Mouse (Mus musculus): Measurements from ENCODE around the gene Hif3a. TPM values are rescaled to one million over a fixed set of nuclear protein-coding genes. Genes with fewer than 3 reads are reported as not detected.

Hif3a gene
- polyA plus RNA-seq, 1 experiment from 2014 or later, result 5.7 TPM

GRCm38 (mm10) chr7:16993651-16994399, 68.4 kb downstream of the Hif3a start:
- DNase-seq (ENCODE audit: low spot score), result peak; percentile 93
- under 1% methylated on average over 27 of the region's 27 CpGs for WGBS
- H3K36me3 ChIP-seq (replicated peaks), result peaks cover 41% of the 10 kb centered on the region
- H3K4me1 ChIP-seq, result peaks cover 69% of the 10 kb centered on the region
- peak overlapping the region; percentile 72 for H3K4me3 ChIP-seq
- 0 out of 2 replicates have a peak, but pooled peaks cover 4% of the 10 kb centered on the region for H3K9me3 ChIP-seq
- peak overlapping the region; percentile 92 for H3K27ac ChIP-seq (replicated peaks)
- no peaks in the 10 kb centered on the region for H3K27me3 ChIP-seq (replicated peaks; ENCODE audit: low read depth, poor library complexity, severe bottlenecking)

- Histone ChIP-seq H3K4me1 (peaks cover 78% of the 10 kb centered on the region), H3K27me3 (replicated peaks; ENCODE audit: low read depth, poor library complexity, severe bottlenecking) (no peaks in the 10 kb centered on the region), H3K4me3 (peak within 1 kb of the TSS; percentile 72), H3K27ac (replicated peaks) (peak within 1 kb of the TSS; percentile 92), H3K9me3 (0 out of 2 replicates have a peak, but pooled peaks cover 4% of the 10 kb centered on the region), H3K36me3 (replicated peaks) (peaks cover 27% of the 10 kb centered on the region)
- 94% methylated on average over 5 of the region's 5 CpGs for WGBS
- DNase-seq (ENCODE audit: low spot score), result no peak
Observed at GRCm38 (mm10) chr7:16992451-16992807, 69.8 kb downstream of the Hif3a start, which contains the start of gene Ccdc8. Gene Ccdc8 (plus strand): TSS chr7:16992708.

- Histone ChIP-seq H3K4me1 (peaks cover 79% of the 10 kb centered on the region), H3K36me3 (replicated peaks) (peaks cover 21% of the 10 kb centered on the region), H3K9me3 (0 out of 2 replicates have a peak, but pooled peaks cover 4% of the 10 kb centered on the region), H3K27ac (replicated peaks) (peak overlapping the region; percentile 88), H3K27me3 (replicated peaks; ENCODE audit: low read depth, poor library complexity, severe bottlenecking) (no peaks in the 10 kb centered on the region), H3K4me3 (peak overlapping the region; percentile 37)
- WGBS, result 61% methylated on average over 18 of the region's 18 CpGs
- peak; percentile 86 for DNase-seq (ENCODE audit: low spot score)
Observed at GRCm38 (mm10) chr7:16991681-16992450, 70.4 kb downstream of the Hif3a start.

- Histone ChIP-seq H3K27ac (replicated peaks) (peak overlapping the region; percentile 85), H3K27me3 (replicated peaks; ENCODE audit: low read depth, poor library complexity, severe bottlenecking) (no peaks in the 10 kb centered on the region), H3K4me3 (peak overlapping the region; percentile 16; the same call in 1 of the 2 replicates), H3K4me1 (peaks cover 63% of the 10 kb centered on the region), H3K36me3 (replicated peaks) (peaks cover 4% of the 10 kb centered on the region), H3K9me3 (0 out of 2 replicates have a peak, but pooled peaks cover 4% of the 10 kb centered on the region)
- WGBS, result 32% methylated on average over 15 of the region's 15 CpGs
- peak; percentile 41 for DNase-seq (ENCODE audit: low spot score)
Observed at GRCm38 (mm10) chr7:16990006-16990744, 72.1 kb downstream of the Hif3a start.

- Histone ChIP-seq H3K27me3 (replicated peaks; ENCODE audit: low read depth, poor library complexity, severe bottlenecking) (no peaks in the 10 kb centered on the region), H3K27ac (replicated peaks) (no peak overlapping the region; the same call in 1 of the 2 replicates), H3K36me3 (replicated peaks) (no peaks in the 10 kb centered on the region), H3K9me3 (0 out of 2 replicates have a peak, but pooled peaks cover 4% of the 10 kb centered on the region), H3K4me3 (no peak overlapping the region), H3K4me1 (peaks cover 59% of the 10 kb centered on the region)
- peak; percentile 49 for DNase-seq (ENCODE audit: low spot score)
- 53% methylated on average over 3 of the region's 3 CpGs for WGBS
Observed at GRCm38 (mm10) chr7:16988405-16988804, 73.8 kb downstream of the Hif3a start.

GRCm38 (mm10) chr7:16987541-16988149, 74.6 kb downstream of the Hif3a start:
- 60% methylated on average over 7 of the region's 7 CpGs for WGBS
- peak overlapping the region; percentile 44 for H3K27ac ChIP-seq (replicated peaks)
- DNase-seq (ENCODE audit: low spot score), result no peak
- H3K36me3 ChIP-seq (replicated peaks), result no peaks in the 10 kb centered on the region
- H3K9me3 ChIP-seq, result 0 out of 2 replicates have a peak, but pooled peaks cover 4% of the 10 kb centered on the region
- H3K4me3 ChIP-seq, result no peak overlapping the region
- no peaks in the 10 kb centered on the region for H3K27me3 ChIP-seq (replicated peaks; ENCODE audit: low read depth, poor library complexity, severe bottlenecking)
- H3K4me1 ChIP-seq, result peaks cover 63% of the 10 kb centered on the region

- Histone ChIP-seq H3K27ac (replicated peaks) (peak within 1 kb of the TSS; percentile 77), H3K4me1 (peaks cover 53% of the 10 kb centered on the region), H3K4me3 (peak within 1 kb of the TSS; percentile 53), H3K9me3 (no peaks in the 10 kb centered on the region), H3K36me3 (replicated peaks) (no peaks in the 10 kb centered on the region), H3K27me3 (replicated peaks; ENCODE audit: low read depth, poor library complexity, severe bottlenecking) (no peaks in the 10 kb centered on the region)
- 20% methylated on average over 26 of the region's 26 CpGs for WGBS
- peak; percentile 93 for DNase-seq (ENCODE audit: low spot score)
Observed at GRCm38 (mm10) chr7:16982859-16983568, 79.2 kb downstream of the Hif3a start, which contains the start of gene Gm42372. Gene Gm42372 (plus strand): TSS chr7:16983086.

Other genes with a start within 250 kb of the Hif3a start
- 129 and 131 TPM in 2 replicates for gene Strn4, start 246.5 kb downstream of the Hif3a start, polyA plus RNA-seq (2016; fragmentation: Nextera tagmentation; extraction: Ambion mirVana)
- 26.1 and 28.5 TPM in 2 replicates for gene Fkrp, start 245.7 kb downstream of the Hif3a start, polyA plus RNA-seq (2016; fragmentation: Nextera tagmentation; extraction: Ambion mirVana)
- 12.9 and 13.1 TPM in 2 replicates for gene Prkd2, start 219.5 kb downstream of the Hif3a start, polyA plus RNA-seq (2016; fragmentation: Nextera tagmentation; extraction: Ambion mirVana)
- 5.5 and 6.0 TPM in 2 replicates for gene Dact3, start 187.1 kb downstream of the Hif3a start, polyA plus RNA-seq (2016; fragmentation: Nextera tagmentation; extraction: Ambion mirVana)
- 14.7 and 20.3 TPM in 2 replicates for gene Gng8, start 170.6 kb downstream of the Hif3a start, polyA plus RNA-seq (2016; fragmentation: Nextera tagmentation; extraction: Ambion mirVana)
- 0.52 and 0.64 TPM in 2 replicates for gene Ptgir, start 155.9 kb downstream of the Hif3a start, polyA plus RNA-seq (2016; fragmentation: Nextera tagmentation; extraction: Ambion mirVana)
- gene Calm3, start 138.3 kb downstream of the Hif3a start, polyA plus RNA-seq (2016; fragmentation: Nextera tagmentation; extraction: Ambion mirVana), result 121 and 126 TPM in 2 replicates
- gene Pnmal2, start 117.7 kb downstream of the Hif3a start, polyA plus RNA-seq (2016; fragmentation: Nextera tagmentation; extraction: Ambion mirVana), result 2.9 and 4.6 TPM in 2 replicates
- 3.4 and 4.0 TPM in 2 replicates for gene Pnmal1, start 102.7 kb downstream of the Hif3a start, polyA plus RNA-seq (2016; fragmentation: Nextera tagmentation; extraction: Ambion mirVana)
- 0.59 and 0.86 TPM in 2 replicates for gene Gm42372, start 79.3 kb downstream of the Hif3a start, polyA plus RNA-seq (2016; fragmentation: Nextera tagmentation; extraction: Ambion mirVana)
- gene Ccdc8, start 69.7 kb downstream of the Hif3a start, polyA plus RNA-seq (2016; fragmentation: Nextera tagmentation; extraction: Ambion mirVana), result 10.5 and 11.9 TPM in 2 replicates
- 138 and 146 TPM in 2 replicates for gene Ppp5c, start 34.5 kb downstream of the Hif3a start, polyA plus RNA-seq (2016; fragmentation: Nextera tagmentation; extraction: Ambion mirVana)
- 0.09 and 0.10 TPM in 2 replicates for gene Psg16, start 11.6 kb upstream of the Hif3a start, polyA plus RNA-seq (2016; fragmentation: Nextera tagmentation; extraction: Ambion mirVana)
- gene Ceacam3, start 87.9 kb upstream of the Hif3a start, polyA plus RNA-seq (2016; fragmentation: Nextera tagmentation; extraction: Ambion mirVana), result not detected in 2 replicates
- not detected in 2 replicates for gene Psg29, start 141.1 kb upstream of the Hif3a start, polyA plus RNA-seq (2016; fragmentation: Nextera tagmentation; extraction: Ambion mirVana)